Mouse (Mus musculus): ENCODE data around the gene Traip. TPM values are rescaled to one million over a fixed set of nuclear protein-coding genes. Genes with fewer than 3 reads are reported as not detected.
"Not testable (repeated sequence)": the region's sequence is repeated elsewhere in the genome, so short reads cannot be mapped to it uniquely, and the experiment has no call there.

Gene Traip
- polyA plus RNA-seq, 1 experiment from 2014 or later: 2.2 TPM

DNA sequence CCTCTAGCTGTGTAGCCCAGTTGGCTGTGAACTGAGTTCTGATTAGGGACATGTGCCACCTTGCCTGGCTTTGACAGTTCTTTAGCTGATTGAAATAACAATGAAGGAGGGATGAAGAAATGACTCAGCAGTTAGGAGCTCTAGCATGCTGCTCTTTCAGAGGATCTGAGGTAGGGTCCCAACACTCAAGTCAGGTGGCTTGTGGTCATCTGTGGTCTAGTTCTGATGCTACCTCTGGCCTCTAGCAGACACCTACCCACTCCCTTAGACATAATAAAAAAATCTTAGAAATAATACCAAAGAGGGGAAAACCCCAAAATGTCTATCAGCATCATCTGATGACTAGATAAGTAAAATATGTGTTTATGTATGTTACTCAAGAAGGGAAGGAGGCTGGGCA lies 60.4 kb downstream of the Traip start:
- H3K4me1 ChIP-seq (ENCODE audit: insufficient read depth, low read depth, low read length): no peaks in the 10 kb centered on the region; the same call in 1 of the 2 replicates
- H3K4me2 ChIP-seq (replicated peaks; ENCODE audit: low read depth, low read length): no peak overlapping the region
- no peaks in the 10 kb centered on the region for H3K27me3 ChIP-seq (replicated peaks; ENCODE audit: insufficient read depth, low read length)
- H3K9me3 ChIP-seq (ENCODE audit: low read length): no peaks in the 10 kb centered on the region
- no peak overlapping the region for H3K9ac ChIP-seq (replicated peaks; ENCODE audit: low read depth)
- DNase-seq (ENCODE audit: low spot score) (no peak), ATAC-seq (no peak)
- H3K27ac ChIP-seq (ENCODE audit: low read length): no peak overlapping the region
- H3K36me3 ChIP-seq (ENCODE audit: insufficient read depth, low read length): no peaks in the 10 kb centered on the region
- H3K4me3 ChIP-seq (ENCODE audit: low read depth, low read length): no peak overlapping the region
- TF ChIP-seq CTCF (IDR thresholded peaks at IDR 0.05) (no peak), EP300 (IDR thresholded peaks at IDR 0.05) (no peak)

DNA sequence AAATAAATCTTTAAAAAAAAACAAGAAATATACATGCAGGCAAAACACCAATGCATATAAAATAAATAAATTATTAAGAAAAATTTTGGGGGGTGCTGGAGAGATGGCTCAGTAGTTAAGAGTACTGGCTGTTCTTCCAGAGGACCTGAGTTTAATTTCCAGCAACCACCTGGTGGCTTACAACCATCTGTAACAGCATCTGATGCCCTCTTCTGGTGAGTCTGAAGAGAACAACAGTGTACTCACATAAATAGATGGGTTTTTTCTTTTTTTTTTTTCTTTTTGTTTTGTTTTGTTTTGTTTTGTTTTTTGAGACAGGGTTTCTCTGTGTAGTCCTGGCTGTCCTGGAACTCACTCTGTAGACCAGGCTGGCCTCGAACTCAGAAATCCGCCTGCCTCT lies 63.6 kb downstream of the Traip start:
- WGBS: 100% methylated on average over 2 of the region's 2 CpGs
- not testable (repeated sequence) for H3K4me2 ChIP-seq (replicated peaks; ENCODE audit: low read depth, low read length); ATAC-seq; H3K4me3 ChIP-seq (ENCODE audit: low read depth, low read length); DNase-seq (ENCODE audit: low spot score); H3K4me1 ChIP-seq (ENCODE audit: insufficient read depth, low read depth, low read length); H3K9ac ChIP-seq (replicated peaks; ENCODE audit: low read depth); H3K27me3 ChIP-seq (replicated peaks; ENCODE audit: insufficient read depth, low read length); H3K36me3 ChIP-seq (ENCODE audit: insufficient read depth, low read length); H3K27ac ChIP-seq (ENCODE audit: low read length); H3K9me3 ChIP-seq (ENCODE audit: low read length)
- peak; percentile 26; the same call in 1 of the 2 replicates for TF ChIP-seq CTCF (IDR thresholded peaks at IDR 0.05)

DNA sequence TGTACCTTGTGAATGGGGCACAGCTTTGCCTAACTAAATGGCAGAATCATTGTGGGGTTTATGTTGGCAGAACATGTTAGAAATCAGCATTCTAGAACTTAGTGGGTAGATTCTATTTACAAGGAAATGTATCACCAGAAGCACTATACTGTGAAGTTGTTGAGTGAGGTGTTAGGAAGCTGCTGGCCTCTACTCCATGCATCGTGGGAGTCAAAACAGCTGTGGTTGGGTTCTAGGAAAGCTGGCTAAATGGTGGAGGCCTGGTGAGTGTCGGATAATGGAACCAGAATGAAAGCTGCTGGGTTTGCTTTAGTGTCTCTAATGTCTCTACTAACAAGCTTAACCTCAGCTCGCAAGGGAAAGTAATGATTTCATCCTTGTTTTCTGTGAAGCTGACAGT lies 67.2 kb downstream of the Traip start:
- no peak overlapping the region for H3K9ac ChIP-seq (replicated peaks; ENCODE audit: low read depth)
- H3K9me3 ChIP-seq (ENCODE audit: low read length): no peaks in the 10 kb centered on the region
- no peaks in the 10 kb centered on the region for H3K4me1 ChIP-seq (ENCODE audit: insufficient read depth, low read depth, low read length)
- H3K36me3 ChIP-seq (ENCODE audit: insufficient read depth, low read length): no peaks in the 10 kb centered on the region
- ATAC-seq (no peak), DNase-seq (ENCODE audit: low spot score) (no peak)
- H3K4me2 ChIP-seq (replicated peaks; ENCODE audit: low read depth, low read length): no peak overlapping the region
- no peak overlapping the region for H3K27ac ChIP-seq (ENCODE audit: low read length)
- TF ChIP-seq EP300 (IDR thresholded peaks at IDR 0.05) (no peak), CTCF (IDR thresholded peaks at IDR 0.05) (no peak)
- 86% methylated on average over 3 of the region's 3 CpGs for WGBS
- H3K4me3 ChIP-seq (ENCODE audit: low read depth, low read length): no peak overlapping the region
- no peaks in the 10 kb centered on the region for H3K27me3 ChIP-seq (replicated peaks; ENCODE audit: insufficient read depth, low read length)

DNA sequence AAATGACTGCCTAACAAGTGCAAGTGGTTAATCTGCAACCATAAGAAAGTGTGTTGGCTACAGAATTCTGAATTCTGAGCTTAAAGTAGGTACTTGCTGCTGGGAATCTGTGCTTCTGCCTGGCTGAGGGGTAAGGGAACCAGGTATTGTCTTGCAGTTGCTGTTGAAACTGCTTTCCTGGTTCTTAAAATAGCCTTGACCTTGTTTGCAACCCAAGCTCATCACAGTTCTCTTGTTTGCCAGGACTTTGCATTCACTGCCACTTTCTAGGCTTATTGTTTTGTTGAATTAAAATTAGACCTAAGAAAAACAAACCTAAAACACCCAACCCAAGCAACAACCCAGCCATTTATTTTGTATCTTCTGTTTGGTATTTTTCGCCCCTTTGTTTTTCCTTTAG lies 70.8 kb downstream of the Traip start:
- peaks cover 8% of the 10 kb centered on the region for H3K36me3 ChIP-seq (ENCODE audit: insufficient read depth, low read length)
- no peak overlapping the region for H3K4me2 ChIP-seq (replicated peaks; ENCODE audit: low read depth, low read length)
- no peaks in the 10 kb centered on the region for H3K27me3 ChIP-seq (replicated peaks; ENCODE audit: insufficient read depth, low read length)
- H3K9me3 ChIP-seq (ENCODE audit: low read length): no peaks in the 10 kb centered on the region
- TF ChIP-seq CTCF (IDR thresholded peaks at IDR 0.05): no peak
- no peak for TF ChIP-seq EP300 (IDR thresholded peaks at IDR 0.05)
- DNase-seq (ENCODE audit: low spot score): no peak
- no peaks in the 10 kb centered on the region for H3K4me1 ChIP-seq (ENCODE audit: insufficient read depth, low read depth, low read length)
- no peak for ATAC-seq
- H3K27ac ChIP-seq (ENCODE audit: low read length): no peak overlapping the region
- no peak overlapping the region for H3K9ac ChIP-seq (replicated peaks; ENCODE audit: low read depth)
- WGBS: 91% methylated on average over 1 of the region's 1 CpGs
- no peak overlapping the region for H3K4me3 ChIP-seq (ENCODE audit: low read depth, low read length)

Other genes with a start within 250 kb of the Traip start
- gene Sema3f, start 239.7 kb upstream of the Traip start, polyA plus RNA-seq (2015; fragmentation: Nextera tagmentation; extraction: Ambion mirVana): 23.4 and 24.9 TPM in 2 replicates
- 119 and 128 TPM in 2 replicates for gene Rbm5, start 179.1 kb upstream of the Traip start, polyA plus RNA-seq (2015; fragmentation: Nextera tagmentation; extraction: Ambion mirVana)
- gene Rbm6, start 76.9 kb upstream of the Traip start, polyA plus RNA-seq (2015; fragmentation: Nextera tagmentation; extraction: Ambion mirVana): 35.6 and 40.9 TPM in 2 replicates
- gene Mon1a, start 62.0 kb upstream of the Traip start, polyA plus RNA-seq (2015; fragmentation: Nextera tagmentation; extraction: Ambion mirVana): 12.3 and 12.8 TPM in 2 replicates
- gene Mst1r, start 43.3 kb upstream of the Traip start, polyA plus RNA-seq (2015; fragmentation: Nextera tagmentation; extraction: Ambion mirVana): 3.1 and 3.5 TPM in 2 replicates
- gene Actl11, start 21.7 kb upstream of the Traip start, polyA plus RNA-seq (2015; fragmentation: Nextera tagmentation; extraction: Ambion mirVana): not detected in 2 replicates
- 0.12 and 0.35 TPM in 2 replicates for gene Camkv, start 14.5 kb upstream of the Traip start, polyA plus RNA-seq (2015; fragmentation: Nextera tagmentation; extraction: Ambion mirVana)
- gene Uba7, start 25.4 kb downstream of the Traip start, polyA plus RNA-seq (2015; fragmentation: Nextera tagmentation; extraction: Ambion mirVana): 33.2 and 33.3 TPM in 2 replicates
- gene Gm20661, start 32.9 kb downstream of the Traip start, polyA plus RNA-seq (2015; fragmentation: Nextera tagmentation; extraction: Ambion mirVana): 1.8 and 3.6 TPM in 2 replicates
- gene Inka1, start 35.7 kb downstream of the Traip start, polyA plus RNA-seq (2015; fragmentation: Nextera tagmentation; extraction: Ambion mirVana): 65.0 and 68.5 TPM in 2 replicates
- 7.8 and 8.9 TPM in 2 replicates for gene Cdhr4, start 42.4 kb downstream of the Traip start, polyA plus RNA-seq (2015; fragmentation: Nextera tagmentation; extraction: Ambion mirVana)
- 0.17 and 0.44 TPM in 2 replicates for gene Gm20662, start 46.2 kb downstream of the Traip start, polyA plus RNA-seq (2015; fragmentation: Nextera tagmentation; extraction: Ambion mirVana)
- gene Ip6k1, start 52.4 kb downstream of the Traip start, polyA plus RNA-seq (2015; fragmentation: Nextera tagmentation; extraction: Ambion mirVana): 52.0 and 53.9 TPM in 2 replicates
- gene Gmppb, start 99.1 kb downstream of the Traip start, polyA plus RNA-seq (2015; fragmentation: Nextera tagmentation; extraction: Ambion mirVana): 25.5 and 26.5 TPM in 2 replicates
- 1.6 and 1.7 TPM in 2 replicates for gene Amigo3, start 103.0 kb downstream of the Traip start, polyA plus RNA-seq (2015; fragmentation: Nextera tagmentation; extraction: Ambion mirVana)
- 0.62 and 1.1 TPM in 2 replicates for gene Mst1, start 130.3 kb downstream of the Traip start, polyA plus RNA-seq (2015; fragmentation: Nextera tagmentation; extraction: Ambion mirVana)
- gene Rnf123, start 133.2 kb downstream of the Traip start, polyA plus RNA-seq (2015; fragmentation: Nextera tagmentation; extraction: Ambion mirVana): 19.7 and 20.4 TPM in 2 replicates
- 29.3 and 34.6 TPM in 2 replicates for gene Apeh, start 144.5 kb downstream of the Traip start, polyA plus RNA-seq (2015; fragmentation: Nextera tagmentation; extraction: Ambion mirVana)
- 0.06 and 0.12 TPM in 2 replicates for gene Bsn, start 240.2 kb downstream of the Traip start, polyA plus RNA-seq (2015; fragmentation: Nextera tagmentation; extraction: Ambion mirVana)